Mouse (Mus musculus) heart, embryonic 13.5 days (tissue): ENCODE results near the gene Lhfpl5. TPM values are rescaled to one million over a fixed set of nuclear protein-coding genes. Genes with fewer than 3 reads are reported as not detected.

Experiments
- ATAC-seq: fragments of 200-750 bp; cut with Nextera tagmentation; 2 replicates; pipeline ENCODE4 v1.8.0; 2017; ENCODE audit warnings: moderate TSS enrichment; ENCODE audit not compliant: insufficient number of reproducible peaks, low FRiP score, low TSS enrichment; ENCODE audit errors: extremely low read depth
- H3K27ac ChIP-seq: fragments of 300-500 bp; sonication (generic); replicated peaks from 2 replicates; pipeline ENCODE4 v1.5.1; 2015; ENCODE audit warnings: moderate library complexity, mild to moderate bottlenecking, inconsistent platforms
- H3K27me3 ChIP-seq: fragments of 300-500 bp; sonication (generic); replicated peaks from 2 replicates; pipeline ENCODE4 v1.6.1; 2015; ENCODE audit warnings: mild to moderate bottlenecking, inconsistent platforms
- H3K36me3 ChIP-seq: fragments of 300-500 bp; sonication (generic); 2 replicates; pipeline ENCODE4 v1.6.1; 2015; ENCODE audit warnings: mild to moderate bottlenecking, inconsistent platforms
- H3K4me1 ChIP-seq: fragments of 300-500 bp; sonication (generic); 2 replicates; pipeline ENCODE4 v1.6.1; 2015; ENCODE audit warnings: inconsistent platforms
- H3K4me2 ChIP-seq: fragments of 300-500 bp; sonication (generic); 2 replicates; pipeline ENCODE4 v1.6.1; 2015; ENCODE audit warnings: inconsistent platforms, mild to moderate bottlenecking, moderate library complexity
- H3K4me3 ChIP-seq: fragments of 300-500 bp; sonication (generic); 2 replicates; pipeline ENCODE4 v1.5.1; 2015; ENCODE audit warnings: moderate library complexity, mild to moderate bottlenecking, inconsistent platforms
- H3K9ac ChIP-seq: fragments of 300-500 bp; sonication (generic); 2 replicates; pipeline ENCODE4 v1.6.1; 2015; ENCODE audit warnings: inconsistent platforms, mild to moderate bottlenecking, moderate library complexity
- H3K9me3 ChIP-seq: fragments of 300-500 bp; sonication (generic); 2 replicates; pipeline ENCODE4 v1.6.1; 2016; ENCODE audit warnings: inconsistent platforms
- WGBS: fragments of 180-500 bp; shearing (Covaris S2); methylation state at CpG from one replicate; pipeline ENCODE4 v1.1.7; 2015; ENCODE audit warnings: mixed read lengths; 5-methylcytosine and 5-hydroxymethylcytosine counted together
- microRNA-seq: library from miRNA; unstranded; fragments of <30 nt; microRNA quantifications from one replicate; pipeline ENCODE4, GENCODE M21; 2016
- polyA plus RNA-seq: library from polyadenylated mRNA; unstranded; fragments of >200 nt; fragmentation: Nextera tagmentation; extraction: Ambion mirVana; gene quantifications from 2 replicates; pipeline ENCODE4 v1.2.1, GENCODE M21; 2015

Lhfpl5 gene
- polyA plus RNA-seq, 1 experiment from 2014 or later = 0.43 TPM

DNA sequence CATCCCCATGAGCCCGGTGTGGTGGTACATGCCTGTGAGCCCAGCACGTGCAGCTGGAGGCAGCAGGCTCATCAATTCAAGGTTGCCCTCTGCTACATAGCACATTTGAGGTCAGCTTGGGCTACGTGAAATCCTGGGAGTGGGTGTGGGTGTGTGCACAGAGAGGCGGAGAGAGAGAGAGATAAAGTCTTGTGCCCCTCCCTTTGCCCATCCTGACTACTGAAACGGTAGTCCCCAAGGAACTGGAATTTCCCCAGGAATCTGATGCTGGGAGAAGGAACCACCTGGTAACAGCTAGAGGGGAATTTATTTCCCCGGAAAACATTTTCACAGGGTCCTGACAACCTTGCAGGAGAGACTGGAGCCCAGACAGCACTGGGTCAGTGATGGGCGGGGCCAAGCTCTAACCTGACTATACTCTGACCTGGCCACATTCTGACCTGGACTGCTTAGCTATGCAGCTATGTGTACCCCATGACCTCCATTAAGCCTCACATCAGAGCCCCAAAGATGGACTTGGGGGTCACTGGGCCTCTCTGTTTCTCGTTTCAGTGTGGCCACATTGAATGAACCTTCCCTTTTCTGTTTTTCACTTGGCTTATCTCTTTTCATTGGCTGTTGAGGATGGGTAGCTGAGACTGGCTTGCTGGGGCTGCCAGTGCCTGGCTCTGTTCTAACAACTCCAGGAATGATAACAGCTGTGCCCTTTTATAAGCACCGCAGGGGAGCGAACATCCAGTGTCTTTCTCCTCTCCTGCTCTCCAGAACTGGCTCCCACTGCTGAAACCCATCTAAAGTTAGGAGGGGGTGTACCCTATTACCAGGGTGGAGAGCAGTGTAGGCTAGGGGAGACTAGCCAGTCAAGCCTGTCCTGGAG lies 53.0 kb downstream of the Lhfpl5 start:
- WGBS = 38% methylated on average over 10 of the region's 10 CpGs
- Histone ChIP-seq H3K27me3 (peaks cover 5% of the 10 kb centered on the region; the same call in 1 of the 2 replicates), H3K4me3 (no peak overlapping the region), H3K27ac (no peak overlapping the region), H3K4me1 (no peaks in the 10 kb centered on the region), H3K9ac (no peak overlapping the region), H3K9me3 (no peaks in the 10 kb centered on the region), H3K4me2 (no peak overlapping the region), H3K36me3 (no peaks in the 10 kb centered on the region)
- no peak for ATAC-seq

- WGBS = 35% methylated on average over 3 of the region's 3 CpGs
- peaks cover 5% of the 10 kb centered on the region; the same call in 1 of the 2 replicates for H3K27me3 ChIP-seq
- no peak overlapping the region for H3K9ac ChIP-seq
- H3K27ac ChIP-seq = no peak overlapping the region
- H3K9me3 ChIP-seq = no peaks in the 10 kb centered on the region
- no peaks in the 10 kb centered on the region for H3K4me1 ChIP-seq
- no peak overlapping the region for H3K4me2 ChIP-seq
- no peak overlapping the region for H3K4me3 ChIP-seq
- ATAC-seq = no peak
- H3K36me3 ChIP-seq = no peaks in the 10 kb centered on the region
Measured at GRCm38 (mm10) chr17:28629125-28629524, 53.7 kb downstream of the Lhfpl5 start.

Small RNA genes within 50 kb of the gene (microRNA-seq; reads per million reads assigned to microRNA genes)
- not detected for gene Gm25195
- not detected for gene Mir6969

Other genes with a start within 250 kb of the Lhfpl5 start
- 389 and 419 TPM in 2 replicates for gene Rpl10a, start 247.2 kb upstream of the Lhfpl5 start, polyA plus RNA-seq
- 5.9 and 7.3 TPM in 2 replicates for gene Tead3, start 224.8 kb upstream of the Lhfpl5 start, polyA plus RNA-seq
- 4.1 TPM in 2 replicates for gene Tulp1, start 210.4 kb upstream of the Lhfpl5 start, polyA plus RNA-seq
- 11.8 and 12.1 TPM in 2 replicates for gene Fkbp5, start 58.1 kb upstream of the Lhfpl5 start, polyA plus RNA-seq
- not detected in 2 replicates for gene Armc12, start 44.8 kb upstream of the Lhfpl5 start, polyA plus RNA-seq
- not detected in 2 replicates for gene Clpsl2, start 26.2 kb upstream of the Lhfpl5 start, polyA plus RNA-seq
- gene Clps, start 14.9 kb upstream of the Lhfpl5 start, polyA plus RNA-seq = 0.25 and 2.0 TPM in 2 replicates
- gene Srpk1, start 47.1 kb downstream of the Lhfpl5 start, polyA plus RNA-seq = 43.5 and 47.2 TPM in 2 replicates
- 0.10 and 0.15 TPM in 2 replicates for gene Slc26a8, start 114.6 kb downstream of the Lhfpl5 start, polyA plus RNA-seq
- 24.5 and 25.5 TPM in 2 replicates for gene Mapk14, start 115.7 kb downstream of the Lhfpl5 start, polyA plus RNA-seq
- gene AC170998.1, start 150.4 kb downstream of the Lhfpl5 start, polyA plus RNA-seq = 1.6 and 2.0 TPM in 2 replicates
- 4.3 and 7.1 TPM in 2 replicates for gene Mapk13, start 193.7 kb downstream of the Lhfpl5 start, polyA plus RNA-seq
- gene Brpf3, start 225.4 kb downstream of the Lhfpl5 start, polyA plus RNA-seq = 7.0 and 8.3 TPM in 2 replicates